Mouse (Mus musculus) heart, embryonic 14.5 days (tissue): ENCODE measurements around the gene Muc20. TPM values are rescaled to one million over a fixed set of nuclear protein-coding genes. Genes with fewer than 3 reads are reported as not detected.

Experiments
- ATAC-seq: fragments of 200-750 bp; cut with Nextera tagmentation; 2 replicates; pipeline ENCODE4 v1.8.0; 2017; ENCODE audit warnings: low read depth, moderate TSS enrichment; ENCODE audit not compliant: insufficient number of reproducible peaks, insufficient read depth, low FRiP score
- H3K27ac ChIP-seq, 2 experiments: fragments of 200-500 bp in 1 of 2; fragments of 300-500 bp in 1 of 2; sonication (generic) in 1 of 2; replicated peaks in 1 of 2; 2 replicates each; pipeline ENCODE4 v1.5.1; 2012 to 2014; ENCODE audit warnings: low read depth in 2 of 2, low read length in 2 of 2, control low read depth in 1 of 2, mild to moderate bottlenecking in 1 of 2, mixed read lengths in 1 of 2; ENCODE audit not compliant: control insufficient read depth in 1 of 2, insufficient read depth in 1 of 2
- H3K27me3 ChIP-seq: fragments of 300-500 bp; sonication (generic); 2 replicates; pipeline ENCODE4 v1.6.1; 2014; ENCODE audit warnings: mild to moderate bottlenecking, low read length, control low read depth; ENCODE audit not compliant: control insufficient read depth, insufficient read depth
- H3K36me3 ChIP-seq: fragments of 300-500 bp; sonication (generic); 2 replicates; pipeline ENCODE4 v1.6.1; 2014; ENCODE audit warnings: mild to moderate bottlenecking, control low read depth, low read length, mixed read lengths; ENCODE audit not compliant: control insufficient read depth, insufficient read depth
- H3K4me1 ChIP-seq, 2 experiments: fragments of 200-500 bp in 1 of 2; fragments of 300-500 bp in 1 of 2; sonication (generic) in 1 of 2; 2 replicates each; pipeline ENCODE4 v1.6.1; 2012 to 2014; ENCODE audit warnings: low read length in 2 of 2, control low read depth in 1 of 2, mixed read lengths in 1 of 2; ENCODE audit not compliant: control insufficient read depth in 2 of 2, insufficient read depth in 2 of 2
- H3K4me2 ChIP-seq: fragments of 300-500 bp; sonication (generic); 2 replicates; pipeline ENCODE4 v1.6.1; 2014; ENCODE audit warnings: mild to moderate bottlenecking, low read length
- H3K4me3 ChIP-seq, 2 experiments: fragments of 200-500 bp in 1 of 2; fragments of 300-500 bp in 1 of 2; sonication (generic) in 1 of 2; 2 replicates each; pipeline ENCODE4 v1.5.1; 2012 to 2014; ENCODE audit warnings: low read length in 2 of 2, mild to moderate bottlenecking in 2 of 2, control low read depth in 1 of 2, low read depth in 1 of 2, moderate library complexity in 1 of 2; ENCODE audit not compliant: control insufficient read depth in 1 of 2, insufficient read depth in 1 of 2
- H3K9ac ChIP-seq: fragments of 300-500 bp; sonication (generic); 2 replicates; pipeline ENCODE4 v1.6.1; 2014; ENCODE audit warnings: mild to moderate bottlenecking, low read length
- H3K9me3 ChIP-seq: fragments of 300-500 bp; sonication (generic); 2 replicates; pipeline ENCODE4 v1.6.1; 2016; ENCODE audit warnings: low read length, control low read depth; ENCODE audit not compliant: control insufficient read depth
- WGBS: fragments of 180-500 bp; shearing (Covaris S2); extraction: QIAGEN DNeasy Blood & Tissue Kit; methylation state at CpG from one replicate; pipeline ENCODE4 v1.1.7; 2014; 5-methylcytosine and 5-hydroxymethylcytosine counted together
- polyA plus RNA-seq: library from polyadenylated mRNA; unstranded; fragments of >200 nt; fragmentation: Nextera tagmentation; extraction: Ambion mirVana; gene quantifications from 2 replicates; pipeline ENCODE4 v1.2.1, GENCODE M21; 2014

Gene Muc20
- polyA plus RNA-seq, result 0.08 TPM in 1 of 2 replicates, not detected in the other

- Histone ChIP-seq H3K4me3 (no peak within 1 kb of the TSS), H3K9me3 (no peaks in the 10 kb centered on the region), H3K27ac (no peak within 1 kb of the TSS), H3K27me3 (no peaks in the 10 kb centered on the region), H3K4me2 (no peak within 1 kb of the TSS), H3K36me3 (no peaks in the 10 kb centered on the region), H3K4me1 (peaks cover 17% of the 10 kb centered on the region in 2 experiments; a peak in 3 of 4 replicates), H3K9ac (no peak within 1 kb of the TSS)
- WGBS, result 76% methylated on average over 3 of the region's 3 CpGs
- no peak for ATAC-seq
Measured at GRCm38 (mm10) chr16:32797426-32797689, at the start of gene Muc20. Gene Muc20 (minus strand): TSS chr16:32797435.

DNA sequence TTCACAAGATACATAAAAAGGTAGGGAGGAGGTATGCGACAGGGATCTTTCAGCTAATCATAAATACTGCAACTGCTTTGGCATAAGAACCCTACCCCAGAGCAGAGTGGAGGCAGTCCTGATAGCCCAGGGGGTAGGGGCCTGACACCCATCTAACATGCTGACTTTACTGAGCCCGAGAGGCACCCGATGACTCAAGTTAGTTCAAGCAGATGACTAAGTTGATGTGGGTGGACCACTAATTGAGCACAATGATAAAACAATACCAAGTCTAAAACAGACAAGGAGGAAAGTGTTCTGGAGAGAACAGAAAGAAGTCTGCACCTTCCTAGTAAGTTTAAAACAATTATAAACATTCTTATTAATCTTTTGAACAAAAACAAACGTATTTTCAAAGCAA, 34.3 kb upstream of the Muc20 start:
- ATAC-seq, result no peak
- no peak overlapping the region for H3K9ac ChIP-seq
- no peak overlapping the region for H3K27ac ChIP-seq
- no peaks in the 10 kb centered on the region for H3K4me1 ChIP-seq
- H3K4me3 ChIP-seq, result no peak overlapping the region
- no peaks in the 10 kb centered on the region for H3K9me3 ChIP-seq
- no peak overlapping the region for H3K4me2 ChIP-seq
- peaks cover 92% of the 10 kb centered on the region for H3K36me3 ChIP-seq
- WGBS, result 86% methylated on average over 4 of the region's 4 CpGs
- no peaks in the 10 kb centered on the region for H3K27me3 ChIP-seq

DNA sequence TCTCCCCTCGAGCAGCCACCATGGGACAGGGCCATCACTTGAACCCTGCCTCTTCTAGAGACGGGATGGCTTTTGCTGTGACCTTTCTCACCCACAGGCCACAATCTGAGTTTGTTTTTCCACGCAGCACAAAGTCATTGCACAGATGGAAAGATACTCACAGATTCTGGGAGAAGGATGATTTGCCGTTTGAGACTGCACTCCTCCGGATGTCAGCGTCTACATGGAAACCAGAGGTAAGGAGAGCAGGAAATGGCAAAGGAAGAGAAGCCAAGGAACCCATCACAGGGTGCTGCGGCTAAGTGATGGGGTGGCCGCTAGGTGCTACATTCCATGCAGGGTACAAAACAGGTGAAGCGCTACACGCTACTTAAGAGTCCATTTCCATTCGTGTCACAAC, 31.9 kb upstream of the Muc20 start:
- Histone ChIP-seq H3K4me2 (no peak overlapping the region), H3K9ac (no peak overlapping the region), H3K4me3 (no peak overlapping the region), H3K27ac (no peak overlapping the region), H3K4me1 (peaks cover 0 to 2% of the 10 kb centered on the region in 2 experiments; a peak in 2 of 4 replicates), H3K9me3 (no peaks in the 10 kb centered on the region), H3K36me3 (peaks cover 92% of the 10 kb centered on the region), H3K27me3 (no peaks in the 10 kb centered on the region)
- no peak for ATAC-seq
- 83% methylated on average over 11 of the region's 11 CpGs for WGBS

DNA sequence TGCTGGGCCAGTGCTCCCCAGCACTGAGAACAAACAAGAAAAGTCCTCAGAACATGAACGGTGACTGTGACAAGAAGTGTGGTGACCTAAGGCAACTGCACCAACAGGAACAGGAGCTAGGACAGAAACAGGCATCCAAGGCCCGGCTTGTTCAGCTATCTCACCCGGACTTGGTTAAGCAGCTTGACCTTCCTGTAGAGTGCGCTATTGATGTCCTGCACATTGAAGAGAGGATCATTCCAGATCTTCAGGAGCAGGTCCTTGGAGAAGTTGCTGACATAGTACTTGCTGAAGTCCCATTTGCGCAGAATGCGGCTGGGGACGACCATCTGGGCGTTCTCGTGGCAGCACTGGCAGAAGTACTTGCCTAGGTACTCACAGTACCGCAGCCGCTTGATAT, 29.3 kb upstream of the Muc20 start:
- no peak overlapping the region for H3K9ac ChIP-seq
- no peaks in the 10 kb centered on the region for H3K27me3 ChIP-seq
- WGBS, result 88% methylated on average over 11 of the region's 11 CpGs
- H3K4me2 ChIP-seq, result no peak overlapping the region
- H3K36me3 ChIP-seq, result peaks cover 81% of the 10 kb centered on the region
- no peak for ATAC-seq
- peaks cover 18% of the 10 kb centered on the region in 2 experiments for H3K4me1 ChIP-seq
- H3K27ac ChIP-seq, result no peak overlapping the region
- no peak overlapping the region for H3K4me3 ChIP-seq
- H3K9me3 ChIP-seq, result no peaks in the 10 kb centered on the region

- ATAC-seq, result no peak
- Histone ChIP-seq H3K9me3 (no peaks in the 10 kb centered on the region), H3K4me2 (no peak overlapping the region), H3K9ac (no peak overlapping the region), H3K36me3 (peaks cover 77% of the 10 kb centered on the region), H3K4me1 (peaks cover 19 to 22% of the 10 kb centered on the region in 2 experiments), H3K27ac (no peak overlapping the region), H3K4me3 (no peak overlapping the region), H3K27me3 (no peaks in the 10 kb centered on the region)
- WGBS, result 42% methylated on average over 12 of the region's 12 CpGs
Measured at GRCm38 (mm10) chr16:32825380-32825779, 28.1 kb upstream of the Muc20 start.

DNA sequence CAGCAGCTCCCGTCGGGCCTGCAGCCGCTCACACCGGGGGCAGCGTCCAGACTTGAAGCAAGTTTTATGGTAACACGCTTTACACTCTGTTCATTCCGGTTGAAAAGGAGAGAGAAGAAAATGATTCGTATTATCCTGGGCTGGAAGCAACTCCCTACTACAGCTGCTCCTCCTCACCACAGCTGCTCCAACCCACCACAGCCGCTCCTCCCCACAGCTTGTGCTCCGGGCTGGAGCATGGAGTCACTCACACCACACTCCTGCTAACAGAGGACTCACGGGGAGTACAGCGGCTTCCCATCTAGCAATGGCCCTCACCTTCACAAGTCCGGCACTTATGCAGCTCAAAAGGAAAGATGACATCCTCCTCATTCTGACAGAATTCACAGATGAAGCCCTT, 26.8 kb upstream of the Muc20 start:
- no peak overlapping the region for H3K4me2 ChIP-seq
- no peak overlapping the region for H3K9ac ChIP-seq
- H3K4me1 ChIP-seq, result peaks cover 19 to 22% of the 10 kb centered on the region in 2 experiments
- no peak for ATAC-seq
- 86% methylated on average over 13 of the region's 13 CpGs for WGBS
- no peaks in the 10 kb centered on the region for H3K27me3 ChIP-seq
- peaks cover 64% of the 10 kb centered on the region for H3K36me3 ChIP-seq
- no peak overlapping the region for H3K4me3 ChIP-seq
- no peaks in the 10 kb centered on the region for H3K9me3 ChIP-seq
- H3K27ac ChIP-seq, result no peak overlapping the region

DNA sequence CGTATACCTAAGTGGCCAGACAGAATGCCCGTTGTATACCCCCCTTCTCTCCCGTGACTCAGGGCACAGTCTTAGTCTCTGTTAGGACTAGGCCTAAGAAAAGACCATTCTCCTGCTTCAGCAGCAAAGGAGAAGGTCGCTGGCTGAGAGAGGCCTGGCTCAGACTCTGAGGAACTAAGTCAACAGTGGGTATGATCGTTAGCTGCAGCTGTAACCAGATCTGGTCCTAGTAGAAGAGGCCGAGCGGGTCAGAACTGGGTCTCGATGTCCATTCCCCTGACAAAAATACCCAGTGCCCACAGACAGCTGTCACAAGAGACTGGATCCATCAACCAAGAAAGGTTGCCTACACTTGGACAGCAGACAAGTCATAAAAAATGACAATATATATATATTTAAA, 26.3 kb upstream of the Muc20 start:
- ATAC-seq, result no peak
- no peak overlapping the region for H3K9ac ChIP-seq
- H3K27ac ChIP-seq, result no peak overlapping the region
- H3K27me3 ChIP-seq, result no peaks in the 10 kb centered on the region
- peaks cover 58% of the 10 kb centered on the region for H3K36me3 ChIP-seq
- H3K4me1 ChIP-seq, result peaks cover 19 to 24% of the 10 kb centered on the region in 2 experiments
- H3K9me3 ChIP-seq, result no peaks in the 10 kb centered on the region
- H3K4me2 ChIP-seq, result no peak overlapping the region
- no peak overlapping the region for H3K4me3 ChIP-seq
- 87% methylated on average over 8 of the region's 8 CpGs for WGBS

GRCm38 (mm10) chr16:32822881-32823280, 25.6 kb upstream of the Muc20 start:
- peak overlapping the region; percentile 83 to 84 for H3K27ac ChIP-seq

More at GRCm38 (mm10) chr16:32822881-32823280, 25.6 kb upstream of the Muc20 start:
- no peak for ATAC-seq
- H3K27me3 ChIP-seq, result no peaks in the 10 kb centered on the region
- H3K36me3 ChIP-seq, result peaks cover 52% of the 10 kb centered on the region
- no peak overlapping the region for H3K4me3 ChIP-seq
- no peak overlapping the region for H3K9ac ChIP-seq
- H3K4me2 ChIP-seq, result no peak overlapping the region
- 72% methylated on average over 5 of the region's 5 CpGs for WGBS
- no peaks in the 10 kb centered on the region for H3K9me3 ChIP-seq
- peaks cover 19 to 24% of the 10 kb centered on the region in 2 experiments for H3K4me1 ChIP-seq
